Mouse (Mus musculus) fibroblast of lung, adult 2 months (primary cell): ENCODE measurements at regions not wholly inside any gene's neighbourhood (a gene's known extent, or its start where the extent isn't known, plus 50 kb on each side); places are given as distances from the start of the nearest gene placed in this dataset.
A peak's percentile ranks its signal among the peaks of the same experiment; 100 is the strongest.

Source experiments
- DNase-seq: peaks from one replicate; pipeline ENCODE4 v3.0.0-alpha.2; 2011; ENCODE audit warnings: low read depth

GRCm38 (mm10) chr13:28754207-28754606, 199.3 kb downstream of the Sox4 start:
- no peak for DNase-seq

GRCm38 (mm10) chr13:28750949-28751692, 202.4 kb downstream of the Sox4 start:
- no peak for DNase-seq

- DNase-seq = no peak
Measured at GRCm38 (mm10) chr13:28740158-28740670, 213.3 kb downstream of the Sox4 start.

- peak; percentile 81 for DNase-seq
Measured at GRCm38 (mm10) chr13:28738160-28739100, 215.1 kb downstream of the Sox4 start.

- DNase-seq = no peak
Measured at GRCm38 (mm10) chr13:28732475-28732874, 221.0 kb downstream of the Sox4 start.

DNA sequence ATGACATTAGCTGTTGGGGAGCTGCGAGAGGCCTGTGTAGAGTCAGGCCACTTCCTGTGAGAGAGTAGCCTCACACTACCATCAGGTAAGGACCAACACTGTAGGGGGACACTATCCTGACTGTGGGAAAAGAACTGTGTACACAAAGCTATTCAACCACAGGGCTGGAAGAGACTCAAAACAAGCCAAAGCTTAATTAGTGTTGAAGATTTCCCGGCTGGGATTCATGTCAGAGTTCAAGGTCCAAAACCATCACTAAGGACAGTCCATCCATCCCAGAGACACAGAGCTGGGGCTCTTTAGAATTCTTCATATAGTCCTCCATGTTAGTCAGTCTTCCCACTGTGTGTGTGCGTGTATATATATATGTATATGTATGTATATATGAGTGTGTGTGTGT, 221.5 kb downstream of the Sox4 start:
- no peak for DNase-seq

GRCm38 (mm10) chr13:28730059-28730580, 223.4 kb downstream of the Sox4 start:
- DNase-seq = peak; percentile 68

- DNase-seq = no peak
Measured at GRCm38 (mm10) chr13:28728768-28729167, 224.7 kb downstream of the Sox4 start.

DNA sequence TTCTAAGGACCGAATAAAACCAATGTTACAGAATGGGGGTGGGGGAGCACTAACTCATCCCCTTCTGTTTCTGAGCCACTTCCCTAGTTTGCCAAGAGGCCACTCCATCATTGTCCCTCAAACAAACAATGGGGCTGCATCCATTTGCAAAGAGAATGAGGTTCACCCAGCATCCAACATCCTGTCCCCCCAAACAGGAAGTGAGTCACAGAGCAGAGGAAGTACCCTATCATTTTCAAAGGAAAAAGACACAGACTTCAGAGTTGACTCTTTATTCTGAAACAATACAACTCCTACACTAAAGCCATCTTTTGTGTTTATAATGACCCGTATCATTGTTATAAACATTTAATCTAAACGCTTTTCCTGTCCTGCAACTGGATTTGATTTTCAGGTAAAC, 229.2 kb downstream of the Sox4 start:
- no peak for DNase-seq

DNA sequence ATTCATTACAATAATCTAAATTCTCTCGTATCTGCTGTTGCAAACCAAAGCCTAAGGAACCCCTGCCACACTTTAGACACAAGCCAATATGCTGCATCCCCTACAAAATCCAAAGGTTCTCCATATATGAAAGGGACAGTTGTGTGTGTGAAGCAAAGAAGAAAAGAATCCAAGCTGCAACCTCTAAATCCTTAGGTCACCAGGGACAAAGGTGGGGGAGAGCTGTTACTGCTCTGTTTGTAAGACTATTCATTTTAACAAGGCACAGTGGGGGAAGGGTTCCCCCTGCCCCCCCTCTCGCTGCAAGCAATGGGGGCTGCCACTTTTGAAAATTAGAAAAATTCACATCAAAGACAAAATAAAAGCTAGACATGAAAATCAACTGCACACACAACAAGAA, 231.4 kb downstream of the Sox4 start:
- DNase-seq = no peak

GRCm38 (mm10) chr13:28721548-28721981, 231.9 kb downstream of the Sox4 start:
- DNase-seq = no peak

DNA sequence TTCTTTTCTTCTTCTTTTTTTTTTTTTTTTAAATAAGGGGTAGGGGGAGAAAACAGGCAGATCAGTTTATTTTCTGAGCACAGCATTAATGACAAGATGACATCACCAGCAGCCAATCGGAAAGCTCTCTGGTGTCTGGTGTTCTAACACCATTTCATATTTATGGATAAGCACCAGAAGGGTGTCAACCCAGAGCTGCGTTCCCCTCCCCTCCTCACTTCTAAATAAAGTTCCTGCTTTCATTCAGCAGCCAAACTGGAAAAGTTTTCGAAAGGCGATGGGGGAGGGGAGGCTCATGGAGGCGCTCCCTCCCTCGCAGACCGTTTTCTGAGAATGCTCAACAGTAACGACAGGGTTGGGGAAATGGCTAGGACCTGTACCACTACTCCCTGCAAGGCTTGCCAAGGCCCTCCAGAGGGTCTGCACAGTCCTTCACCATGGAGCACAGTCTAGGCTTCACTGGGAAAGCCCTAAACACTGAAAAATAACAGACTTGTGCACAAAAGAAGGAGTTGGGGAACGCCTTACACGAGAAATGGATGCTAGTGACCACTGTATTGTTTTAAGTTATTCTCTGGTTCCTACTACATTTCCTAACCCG, 232.8 kb downstream of the Sox4 start:
- DNase-seq = no peak

- DNase-seq = no peak
Measured at GRCm38 (mm10) chr13:28720169-28720568, 233.3 kb downstream of the Sox4 start.

DNA sequence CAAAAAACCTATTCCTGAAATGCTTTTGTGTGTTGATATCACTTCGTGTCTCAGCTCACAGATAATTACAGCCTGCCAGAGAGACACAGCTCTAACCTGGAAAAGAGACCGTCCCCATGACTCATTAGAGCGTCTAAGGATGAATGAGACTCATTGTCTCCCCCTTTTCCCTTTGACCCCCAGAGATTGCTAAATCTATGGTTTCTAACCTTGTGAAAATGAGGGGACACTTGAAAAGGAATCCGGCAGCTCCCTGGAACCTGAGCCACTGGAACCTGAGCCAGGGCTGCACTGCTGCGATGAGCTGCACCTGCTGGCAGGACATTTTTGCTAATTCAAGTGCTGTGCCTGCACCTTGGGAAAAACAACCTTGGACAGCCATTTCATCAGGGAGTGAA, 234.6 kb downstream of the Sox4 start:
- no peak for DNase-seq

- DNase-seq = no peak
Measured at GRCm38 (mm10) chr13:28718169-28718867, 235.2 kb downstream of the Sox4 start.

GRCm38 (mm10) chr13:28717404-28717803, 236.1 kb downstream of the Sox4 start:
- DNase-seq = no peak

- DNase-seq = no peak
Measured at GRCm38 (mm10) chr13:28709966-28710365, 243.5 kb downstream of the Sox4 start.

GRCm38 (mm10) chr13:28701309-28701708, 252.2 kb downstream of the Sox4 start:
- no peak for DNase-seq

- no peak for DNase-seq
Measured at GRCm38 (mm10) chr13:28700081-28700480, 253.4 kb downstream of the Sox4 start.

- DNase-seq = no peak
Measured at GRCm38 (mm10) chr13:28699490-28700032, 254.0 kb downstream of the Sox4 start.
